ENCODE assay signal across 10 mouse cellular contexts in the genomic region with DNA sequence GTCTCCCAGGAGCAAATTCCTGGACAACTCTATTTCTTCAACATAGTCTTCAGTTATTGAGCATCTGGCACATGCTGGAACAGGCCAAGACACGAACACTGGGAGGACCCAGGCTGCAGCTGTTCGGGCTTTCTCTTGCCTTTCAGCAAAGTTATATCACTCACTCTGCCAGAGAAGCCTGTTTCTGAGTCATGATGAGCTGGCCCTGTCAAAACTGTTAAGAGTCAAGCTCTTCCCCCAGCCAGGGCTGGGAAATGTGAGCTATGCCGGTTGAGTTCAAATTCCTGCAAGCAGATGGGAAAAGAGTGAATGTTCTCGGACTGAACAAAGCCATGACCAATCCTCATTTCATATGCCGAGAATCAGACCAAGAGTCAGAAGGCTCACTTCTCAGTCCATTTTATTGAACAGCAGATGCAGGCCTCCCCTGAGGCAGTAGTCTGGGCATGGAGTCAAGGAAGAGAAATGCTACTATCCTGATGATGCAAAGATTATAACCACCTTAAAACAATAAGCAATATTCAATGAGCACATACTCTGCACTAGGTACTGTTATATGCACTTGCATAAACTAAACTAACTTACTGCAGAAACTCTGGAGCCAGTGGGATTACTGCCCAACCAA.
DNase-seq lines count a peak whose midpoint lies in the region; ATAC-seq lines count a peak whose summit lies in the region.
"Had no signal": no experiment of that assay in that cellular context is flagged by ENCODE, and none has a peak within 500 bp of the region (broad histone marks: within the 10 kb centered on the region; RNA-seq: fewer than 3 reads in every experiment).

No protein-coding gene starts in this region.

- peak; percentile 7 to 22 for DNase-seq in heart, postnatal 14 days
- no peak for DNase-seq in heart, postnatal 25 days (ENCODE audit: low spot score)
- DNase-seq in Muller cell, postnatal 12 days (ENCODE audit: inconsistent ontology term) = peak; percentile 93
- DNase-seq in embryonic facial prominence, embryonic 14.5 days (ENCODE audit: low spot score) = peak; percentile 94
- DNase-seq in thymus, postnatal 0 days (ENCODE audit: low spot score) = no peak
- DNase-seq in layer of hippocampus, postnatal 14 days (ENCODE audit: low spot score in 2 of 2) = no peak
- no peak for DNase-seq in c-Kit-positive CD71-positive TER-119-positive erythroid progenitor cells, embryonic 14.5 days (ENCODE audit: low spot score)

- WGBS in embryonic facial prominence, embryonic 14.5 days = 21% methylated on average over 5 of the region's 5 CpGs
- 44% methylated on average over 5 of the region's 5 CpGs for WGBS in limb, embryonic 15.5 days

- no peak overlapping the region; the same call in 1 of the 2 replicates for H3K27ac ChIP-seq in embryonic facial prominence, embryonic 14.5 days (replicated peaks; ENCODE audit: low read depth, low read length)
- peak overlapping the region; percentile 50; the same call in 1 of the 2 replicates for H3K27ac ChIP-seq in limb, embryonic 15.5 days
- H3K27ac ChIP-seq: limb, embryonic 12.5 days had no signal

- H3K4me2 ChIP-seq in embryonic facial prominence, embryonic 14.5 days (ENCODE audit: low read depth, low read length) = no peak overlapping the region
- no peak overlapping the region for H3K4me2 ChIP-seq in limb, embryonic 15.5 days
- H3K4me2 ChIP-seq: limb, embryonic 12.5 days; midbrain, embryonic 11.5 days had no signal

- no peaks in the 10 kb centered on the region for H3K36me3 ChIP-seq in embryonic facial prominence, embryonic 14.5 days (ENCODE audit: control insufficient read depth, insufficient read depth, low read length)
- no peaks in the 10 kb centered on the region for H3K36me3 ChIP-seq in limb, embryonic 15.5 days
- H3K36me3 ChIP-seq: limb, embryonic 12.5 days had no signal

- no peak overlapping the region for H3K9ac ChIP-seq in embryonic facial prominence, embryonic 14.5 days (ENCODE audit: low read depth, low read length)
- H3K9ac ChIP-seq in limb, embryonic 15.5 days = no peak overlapping the region
- H3K9ac ChIP-seq: limb, embryonic 12.5 days had no signal

- intact Hi-C loops in heart, postnatal 14 days (cut with DNase I) = no loop called here
- intact Hi-C loops in heart, postnatal 25 days (cut with DNase I) = no loop called here

- ATAC-seq in embryonic facial prominence, embryonic 14.5 days (ENCODE audit: low read depth) = peak; percentile 88
- peak; percentile 79 for ATAC-seq in limb, embryonic 15.5 days (ENCODE audit: insufficient number of reproducible peaks, low FRiP score, low TSS enrichment, low read depth)

- no peak overlapping the region for H3K4me3 ChIP-seq in embryonic facial prominence, embryonic 14.5 days (ENCODE audit: low read depth, low read length)
- no peak overlapping the region for H3K4me3 ChIP-seq in limb, embryonic 15.5 days
- H3K4me3 ChIP-seq: limb, embryonic 12.5 days had no signal

- no peaks in the 10 kb centered on the region for H3K27me3 ChIP-seq in embryonic facial prominence, embryonic 14.5 days (replicated peaks; ENCODE audit: control insufficient read depth, insufficient read depth, low read length)
- no peaks in the 10 kb centered on the region for H3K27me3 ChIP-seq in limb, embryonic 15.5 days
- H3K27me3 ChIP-seq: limb, embryonic 12.5 days had no signal

- no peaks in the 10 kb centered on the region for H3K9me3 ChIP-seq in embryonic facial prominence, embryonic 14.5 days (ENCODE audit: control insufficient read depth, low read length)
- no peaks in the 10 kb centered on the region for H3K9me3 ChIP-seq in limb, embryonic 15.5 days
- H3K9me3 ChIP-seq: limb, embryonic 12.5 days had no signal

- H3K4me1 ChIP-seq in embryonic facial prominence, embryonic 14.5 days (ENCODE audit: control insufficient read depth, insufficient read depth, low read length) = peaks cover 12% of the 10 kb centered on the region; the same call in 1 of the 2 replicates
- H3K4me1 ChIP-seq in limb, embryonic 15.5 days = peaks cover 4% of the 10 kb centered on the region
- H3K4me1 ChIP-seq: limb, embryonic 12.5 days had no signal

Comparison
In these comparisons a context has a peak if more than half of its experiments do, and no peak if none do; other contexts are left out.
1. DNase-seq: peak in heart, postnatal 14 days (2 of 2), Muller cell, postnatal 12 days (single experiment) and embryonic facial prominence, embryonic 14.5 days (single experiment); none in heart, postnatal 25 days (single experiment), thymus, postnatal 0 days (single experiment), layer of hippocampus, postnatal 14 days (0 of 2) and c-Kit-positive CD71-positive TER-119-positive erythroid progenitor cells, embryonic 14.5 days (single experiment).